Mouse (Mus musculus) adrenal gland, adult 18-20 months (tissue): ENCODE results near the gene A830031A19Rik. TPM values are rescaled to one million over a fixed set of nuclear protein-coding genes. Genes with fewer than 3 reads are reported as not detected.

Experiments
- DNase-seq, 2 experiments: peaks; one replicate each; pipeline ENCODE4 v3.0.0; 2021 to 2022; ENCODE audit warnings: low spot score in 2 of 2
- total RNA-seq, 2 experiments: library from RNA; stranded (reverse); gene quantifications; 1 replicate in 1 of 2; 2 replicates in 1 of 2; pipeline ENCODE4 v1.2.3; 2021

Gene A830031A19Rik
- total RNA-seq, 2 experiments from 2014 or later, result not detected

GRCm38 (mm10) chr11:24096483-24096882, 21.6 kb upstream of the A830031A19Rik start:
- no peak for DNase-seq

GRCm38 (mm10) chr11:24095656-24096353, 21.0 kb upstream of the A830031A19Rik start:
- no peak for DNase-seq

GRCm38 (mm10) chr11:24095236-24095635, 20.4 kb upstream of the A830031A19Rik start:
- DNase-seq, result no peak

GRCm38 (mm10) chr11:24094086-24094487, 19.2 kb upstream of the A830031A19Rik start:
- DNase-seq, result no peak

- no peak for DNase-seq
Measured at GRCm38 (mm10) chr11:24092618-24093017, 17.8 kb upstream of the A830031A19Rik start.

- no peak for DNase-seq
Measured at GRCm38 (mm10) chr11:24091393-24092080, 16.7 kb upstream of the A830031A19Rik start.

- DNase-seq, result no peak
Measured at GRCm38 (mm10) chr11:24090443-24090842, 15.6 kb upstream of the A830031A19Rik start.

- no peak for DNase-seq
Measured at GRCm38 (mm10) chr11:24087069-24087468, 12.2 kb upstream of the A830031A19Rik start.

- DNase-seq, result no peak
Measured at GRCm38 (mm10) chr11:24085986-24086385, 11.1 kb upstream of the A830031A19Rik start.

GRCm38 (mm10) chr11:24084590-24084989, 9.7 kb upstream of the A830031A19Rik start:
- no peak for DNase-seq

GRCm38 (mm10) chr11:24084077-24084476, 9.2 kb upstream of the A830031A19Rik start:
- no peak for DNase-seq

- no peak for DNase-seq
Measured at GRCm38 (mm10) chr11:24083423-24083822, 8.6 kb upstream of the A830031A19Rik start.

GRCm38 (mm10) chr11:24083076-24083405, 8.2 kb upstream of the A830031A19Rik start:
- no peak for DNase-seq

- no peak for DNase-seq
Measured at GRCm38 (mm10) chr11:24082385-24083075, 7.7 kb upstream of the A830031A19Rik start.

GRCm38 (mm10) chr11:24081687-24082384, 7.0 kb upstream of the A830031A19Rik start:
- peak; percentile 39 to 42 for DNase-seq

GRCm38 (mm10) chr11:24081016-24081686, 6.3 kb upstream of the A830031A19Rik start:
- peak; percentile 31 to 56 for DNase-seq

- peak; percentile 35 to 41 for DNase-seq
Measured at GRCm38 (mm10) chr11:24080541-24080940, 5.7 kb upstream of the A830031A19Rik start.

GRCm38 (mm10) chr11:24079392-24080391, 4.8 kb upstream of the A830031A19Rik start:
- peak; percentile 34 to 53 for DNase-seq

- DNase-seq, result peak; percentile 40 to 45
Measured at GRCm38 (mm10) chr11:24078706-24079316, 4.0 kb upstream of the A830031A19Rik start.
